ENCODE assay signal across 8 mouse cellular contexts in the genomic region with DNA sequence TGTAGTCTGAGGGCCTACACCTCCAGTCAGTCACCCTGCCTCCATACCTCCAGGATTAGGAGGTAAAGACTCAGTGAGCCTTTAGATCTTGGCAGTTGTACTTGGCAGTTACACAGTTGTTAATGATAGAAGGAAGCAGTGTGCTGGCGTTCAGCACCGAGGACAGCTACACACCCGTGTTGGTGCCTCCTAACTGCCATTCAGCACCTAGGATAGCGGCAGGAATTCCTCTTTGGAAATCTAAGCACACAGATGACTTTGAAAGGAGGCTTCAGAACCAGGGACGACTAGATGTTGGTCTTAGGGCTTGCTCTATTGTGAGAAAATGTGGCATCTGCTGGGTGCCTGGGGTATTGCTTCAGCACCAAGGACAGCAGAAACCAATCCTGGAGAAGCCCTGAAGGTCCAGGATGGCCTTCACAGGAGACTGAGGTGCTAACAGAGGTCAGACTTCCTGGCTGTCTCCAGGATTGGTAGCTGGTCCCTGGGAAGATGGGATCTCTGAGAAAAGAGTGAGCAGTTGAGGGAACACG. TPM values are rescaled to one million over a fixed set of nuclear protein-coding genes. Genes with fewer than 3 reads are reported as not detected.
A peak's percentile ranks its signal among the peaks of the same experiment; 100 is the strongest.
DNase-seq lines count a peak whose midpoint lies in the region; ATAC-seq and TF ChIP-seq lines count a peak whose summit lies in the region.

No protein-coding gene starts in this region.

- TF ChIP-seq CTCF in forebrain, postnatal 0 days (IDR thresholded peaks at IDR 0.05; ENCODE audit: low read depth) = 0 out of 2 replicates have a peak, but pooled peaks have one; percentile 5
- TF ChIP-seq CTCF in G1E (IDR thresholded peaks at IDR 0.05; ENCODE audit: low read depth, low read length) = no peak

- ATAC-seq in forebrain, postnatal 0 days = no peak
- no peak for ATAC-seq in forebrain, embryonic 16.5 days
- no peak for ATAC-seq in G1E (ENCODE audit: extremely low read depth, insufficient number of reproducible peaks, low FRiP score, poor library complexity, severe bottlenecking)
- ATAC-seq in intestine, embryonic 15.5 days = 0 out of 2 replicates have a peak, but pooled peaks have one; percentile 39
- no peak for ATAC-seq in erythroblast, adult 5-6 weeks (replicated peaks; ENCODE audit: low FRiP score, poor library complexity, severe bottlenecking)

- no peaks in the 10 kb centered on the region for H3K27me3 ChIP-seq in forebrain, postnatal 0 days (ENCODE audit: insufficient read depth, low read length)
- no peaks in the 10 kb centered on the region for H3K27me3 ChIP-seq in forebrain, embryonic 16.5 days (replicated peaks; ENCODE audit: control insufficient read depth, insufficient read depth, low read length)
- H3K27me3 ChIP-seq in G1E (ENCODE audit: insufficient read depth, low read length) = no peaks in the 10 kb centered on the region
- H3K27me3 ChIP-seq in intestine, embryonic 15.5 days (replicated peaks) = no peaks in the 10 kb centered on the region

- H3K36me3 ChIP-seq in forebrain, postnatal 0 days (ENCODE audit: insufficient read depth) = peaks cover 47% of the 10 kb centered on the region
- peaks cover 10% of the 10 kb centered on the region for H3K36me3 ChIP-seq in forebrain, embryonic 16.5 days (ENCODE audit: control insufficient read depth, insufficient read depth)
- peaks cover 96% of the 10 kb centered on the region for H3K36me3 ChIP-seq in G1E (replicated peaks)
- H3K36me3 ChIP-seq in intestine, embryonic 15.5 days = peaks cover 48% of the 10 kb centered on the region

- peak; percentile 30 for DNase-seq in forebrain, postnatal 0 days
- peak; percentile 37 for DNase-seq in G1E (ENCODE audit: low spot score)
- DNase-seq in embryo, embryonic 10.5 days (ENCODE audit: low spot score) = peak; percentile 91
- DNase-seq in lung, adult 18-20 months = peak; percentile 29 to 45
- DNase-seq in spleen, postnatal 4 days (ENCODE audit: low spot score in 2 of 2) = peak; percentile 58 to 81

- H3K9me3 ChIP-seq in forebrain, postnatal 0 days (ENCODE audit: low read length) = no peaks in the 10 kb centered on the region
- H3K9me3 ChIP-seq in forebrain, embryonic 16.5 days (ENCODE audit: control insufficient read depth, low read length) = peaks cover 3% of the 10 kb centered on the region; the same call in 1 of the 2 replicates
- no peaks in the 10 kb centered on the region for H3K9me3 ChIP-seq in G1E (replicated peaks)
- no peaks in the 10 kb centered on the region for H3K9me3 ChIP-seq in intestine, embryonic 15.5 days

- WGBS in forebrain, postnatal 0 days = 13% methylated on average over 6 of the region's 6 CpGs
- WGBS in forebrain, embryonic 16.5 days = 15% methylated on average over 6 of the region's 6 CpGs
- WGBS in intestine, embryonic 15.5 days = 12% methylated on average over 6 of the region's 6 CpGs

- H3K9ac ChIP-seq in forebrain, postnatal 0 days = no peak overlapping the region
- no peak overlapping the region for H3K9ac ChIP-seq in forebrain, embryonic 16.5 days (replicated peaks; ENCODE audit: low read depth, low read length)
- H3K9ac ChIP-seq in intestine, embryonic 15.5 days = no peak overlapping the region

- H3K27ac ChIP-seq in forebrain, postnatal 0 days (ENCODE audit: low read depth, low read length) = no peak overlapping the region
- no peak overlapping the region for H3K27ac ChIP-seq in forebrain, embryonic 16.5 days (ENCODE audit: low read length)
- H3K27ac ChIP-seq in intestine, embryonic 15.5 days = no peak overlapping the region

- no peaks in the 10 kb centered on the region for H3K4me1 ChIP-seq in forebrain, postnatal 0 days (ENCODE audit: insufficient read depth)
- no peaks in the 10 kb centered on the region for H3K4me1 ChIP-seq in forebrain, embryonic 16.5 days (replicated peaks; ENCODE audit: control insufficient read depth, insufficient read depth, low read length)
- peaks cover 7% of the 10 kb centered on the region for H3K4me1 ChIP-seq in G1E (ENCODE audit: insufficient read depth, low read depth, low read length)
- no peaks in the 10 kb centered on the region for H3K4me1 ChIP-seq in intestine, embryonic 15.5 days (replicated peaks)

- H3K4me2 ChIP-seq in forebrain, postnatal 0 days (ENCODE audit: low read depth) = no peak overlapping the region
- no peak overlapping the region for H3K4me2 ChIP-seq in forebrain, embryonic 16.5 days (ENCODE audit: low read length)
- no peak overlapping the region for H3K4me2 ChIP-seq in intestine, embryonic 15.5 days (replicated peaks)

- no peak overlapping the region for H3K4me3 ChIP-seq in forebrain, postnatal 0 days (ENCODE audit: low read depth, low read length)
- no peak overlapping the region for H3K4me3 ChIP-seq in forebrain, embryonic 16.5 days (replicated peaks; ENCODE audit: low read length)
- no peak overlapping the region for H3K4me3 ChIP-seq in G1E (ENCODE audit: low read depth, low read length)
- no peak overlapping the region for H3K4me3 ChIP-seq in intestine, embryonic 15.5 days (replicated peaks)

RNA-seq across cellular contexts. Expression of a gene that starts 19.3 kb away (rescaled TPM):
- 0.85 and 2.0 TPM in 2 replicates for total RNA-seq in forebrain, postnatal 0 days (2014; rRNA removed)
- polyA plus RNA-seq in forebrain, postnatal 0 days (2015; fragmentation: Nextera tagmentation; extraction: Ambion mirVana) = 0.41 and 0.74 TPM in 2 replicates
- 1.1 and 1.8 TPM in 2 replicates for polyA plus RNA-seq in forebrain, embryonic 16.5 days (2015; fragmentation: Nextera tagmentation; extraction: Ambion mirVana)
- total RNA-seq in G1E (2014; fragmentation: Nextera tagmentation) (3.9 and 4.1 TPM in 2 replicates), G1E (2017) (4.0 and 4.5 TPM in 2 replicates)
- polyA plus RNA-seq in G1E (2012) = 0.14 and 0.33 TPM in 2 replicates
- polyA plus RNA-seq in intestine, embryonic 15.5 days (2015; fragmentation: Nextera tagmentation; extraction: Ambion mirVana) = 2.0 and 2.5 TPM in 2 replicates
- 0.58 TPM in 1 of 2 replicates, not detected in the other for total RNA-seq in erythroblast, adult 5-6 weeks (2015; ENCODE audit: low replicate concordance)
- 0.14 and 0.60 TPM in 2 replicates for total RNA-seq in erythroblast, adult 5-6 weeks (2017; ENCODE audit: low replicate concordance)

RNA-seq across cellular contexts. Expression of a gene that starts 21.9 kb away (rescaled TPM):
- total RNA-seq in forebrain, postnatal 0 days (2014; rRNA removed) = 18.7 and 19.6 TPM in 2 replicates
- 27.1 and 31.1 TPM in 2 replicates for polyA plus RNA-seq in forebrain, postnatal 0 days (2015; fragmentation: Nextera tagmentation; extraction: Ambion mirVana)
- polyA plus RNA-seq in forebrain, embryonic 16.5 days (2015; fragmentation: Nextera tagmentation; extraction: Ambion mirVana) = 34.6 and 36.0 TPM in 2 replicates
- total RNA-seq in G1E (2014; fragmentation: Nextera tagmentation) (44.9 and 48.7 TPM in 2 replicates), G1E (2017) (48.8 and 49.0 TPM in 2 replicates)
- polyA plus RNA-seq in G1E (2012) = 72.0 and 82.5 TPM in 2 replicates
- 36.0 and 39.4 TPM in 2 replicates for polyA plus RNA-seq in intestine, embryonic 15.5 days (2015; fragmentation: Nextera tagmentation; extraction: Ambion mirVana)
- total RNA-seq in erythroblast, adult 5-6 weeks (2015; ENCODE audit: low replicate concordance) = 21.5 and 24.0 TPM in 2 replicates
- total RNA-seq in erythroblast, adult 5-6 weeks (2017; ENCODE audit: low replicate concordance) = 11.3 and 22.7 TPM in 2 replicates

RNA-seq across cellular contexts. Expression of a gene that starts 45.8 kb away (rescaled TPM):
- 58.0 and 68.7 TPM in 2 replicates for total RNA-seq in forebrain, postnatal 0 days (2014; rRNA removed)
- polyA plus RNA-seq in forebrain, postnatal 0 days (2015; fragmentation: Nextera tagmentation; extraction: Ambion mirVana) = 50.5 and 57.0 TPM in 2 replicates
- 53.9 and 56.1 TPM in 2 replicates for polyA plus RNA-seq in forebrain, embryonic 16.5 days (2015; fragmentation: Nextera tagmentation; extraction: Ambion mirVana)
- total RNA-seq in G1E (2014; fragmentation: Nextera tagmentation) (96.5 and 160 TPM in 2 replicates), G1E (2017) (94.9 and 102 TPM in 2 replicates)
- 85.4 and 157 TPM in 2 replicates for polyA plus RNA-seq in G1E (2012)
- 87.4 and 89.2 TPM in 2 replicates for polyA plus RNA-seq in intestine, embryonic 15.5 days (2015; fragmentation: Nextera tagmentation; extraction: Ambion mirVana)
- total RNA-seq in erythroblast, adult 5-6 weeks (2015; ENCODE audit: low replicate concordance) = 10.4 and 14.4 TPM in 2 replicates
- total RNA-seq in erythroblast, adult 5-6 weeks (2017; ENCODE audit: low replicate concordance) = 21.7 and 21.9 TPM in 2 replicates

RNA-seq across cellular contexts. Expression of a gene that starts 46.1 kb away (rescaled TPM):
- total RNA-seq in forebrain, postnatal 0 days (2014; rRNA removed) = 0.15 and 1.3 TPM in 2 replicates
- 0.21 and 0.34 TPM in 2 replicates for polyA plus RNA-seq in forebrain, postnatal 0 days (2015; fragmentation: Nextera tagmentation; extraction: Ambion mirVana)
- 0.44 and 2.3 TPM in 2 replicates for polyA plus RNA-seq in forebrain, embryonic 16.5 days (2015; fragmentation: Nextera tagmentation; extraction: Ambion mirVana)
- total RNA-seq in G1E (2014; fragmentation: Nextera tagmentation) = 4.2 and 14.4 TPM in 2 replicates
- total RNA-seq in G1E (2017) = 1.3 and 2.4 TPM in 2 replicates
- 3.1 and 3.2 TPM in 2 replicates for polyA plus RNA-seq in G1E (2012)
- polyA plus RNA-seq in intestine, embryonic 15.5 days (2015; fragmentation: Nextera tagmentation; extraction: Ambion mirVana) = 0.78 and 1.5 TPM in 2 replicates
- 0.84 TPM in 1 of 2 replicates, not detected in the other for total RNA-seq in erythroblast, adult 5-6 weeks (2015; ENCODE audit: low replicate concordance)
- 0.09 TPM in 1 of 2 replicates, not detected in the other for total RNA-seq in erythroblast, adult 5-6 weeks (2017; ENCODE audit: low replicate concordance)

RNA-seq across cellular contexts. Expression of a gene that starts 46.3 kb away (rescaled TPM):
- 10.1 and 15.9 TPM in 2 replicates for total RNA-seq in forebrain, postnatal 0 days (2014; rRNA removed)
- 3.9 and 4.7 TPM in 2 replicates for polyA plus RNA-seq in forebrain, postnatal 0 days (2015; fragmentation: Nextera tagmentation; extraction: Ambion mirVana)
- polyA plus RNA-seq in forebrain, embryonic 16.5 days (2015; fragmentation: Nextera tagmentation; extraction: Ambion mirVana) = 3.4 and 3.7 TPM in 2 replicates
- total RNA-seq in G1E (2014; fragmentation: Nextera tagmentation) = 37.7 and 58.5 TPM in 2 replicates
- total RNA-seq in G1E (2017) = 5.2 and 8.6 TPM in 2 replicates
- polyA plus RNA-seq in G1E (2012) = 282 and 396 TPM in 2 replicates
- 6.2 and 6.6 TPM in 2 replicates for polyA plus RNA-seq in intestine, embryonic 15.5 days (2015; fragmentation: Nextera tagmentation; extraction: Ambion mirVana)
- 1.3 and 1.9 TPM in 2 replicates for total RNA-seq in erythroblast, adult 5-6 weeks (2015; ENCODE audit: low replicate concordance)
- total RNA-seq in erythroblast, adult 5-6 weeks (2017; ENCODE audit: low replicate concordance) = 2.1 and 2.5 TPM in 2 replicates

Comparison
In these comparisons a context has a peak if more than half of its experiments do, and no peak if none do; other contexts are left out.
1. DNase-seq: peak in every context shown above with its lines; median percentile 91 in embryo, embryonic 10.5 days; 70 in spleen, postnatal 4 days; 37 in G1E; 37 in lung, adult 18-20 months; 30 in forebrain, postnatal 0 days.